Mouse (Mus musculus) macrophage (primary cell): Measurements from ENCODE around the gene Pou3f1. TPM values are rescaled to one million over a fixed set of nuclear protein-coding genes. Genes with fewer than 3 reads are reported as not detected.

Source experiments
- H3K27ac ChIP-seq: fragments of 350-480 bp; formaldehyde crosslinking; 2 replicates; pipeline ENCODE4 v1.9.0; 2021
- H3K36me3 ChIP-seq: fragments of 350-480 bp; formaldehyde crosslinking; 2 replicates; pipeline ENCODE4 v1.9.0; 2021; ENCODE audit errors: inconsistent target
- H3K4me3 ChIP-seq: fragments of 350-480 bp; formaldehyde crosslinking; 2 replicates; pipeline ENCODE4 v1.9.0; 2021; ENCODE audit errors: inconsistent target
- H3K79me2 ChIP-seq: fragments of 350-480 bp; formaldehyde crosslinking; 2 replicates; pipeline ENCODE4 v1.9.0; 2021; ENCODE audit errors: inconsistent target
- WGBS: methylation state at CpG from one replicate; pipeline ENCODE4 v1.1.7; 2026; ENCODE audit warnings: inconsistent platforms; ENCODE audit not compliant: missing documents; 5-methylcytosine and 5-hydroxymethylcytosine counted together
- polyA plus RNA-seq: library from polyadenylated mRNA; stranded (reverse); fragments of 250-400 nt; gene quantifications from 3 replicates; pipeline ENCODE4 v1.2.4, GENCODE M21; 2018; ENCODE audit warnings: inconsistent platforms

Gene Pou3f1
- polyA plus RNA-seq, 1 experiment from 2014 or later, result 0.49 TPM

- Histone ChIP-seq H3K36me3 (no peaks in the 10 kb centered on the region), H3K79me2 (no peaks in the 10 kb centered on the region), H3K4me3 (no peak overlapping the region), H3K27ac (no peak overlapping the region)
- WGBS, result 82% methylated on average over 15 of the region's 15 CpGs
Measured at GRCm38 (mm10) chr4:124664604-124665003, 8.0 kb downstream of the Pou3f1 start.

- Histone ChIP-seq H3K4me3 (no peak overlapping the region), H3K27ac (no peak overlapping the region), H3K36me3 (no peaks in the 10 kb centered on the region), H3K79me2 (no peaks in the 10 kb centered on the region)
- 45% methylated on average over 14 of the region's 14 CpGs for WGBS
Measured at GRCm38 (mm10) chr4:124667476-124668033, 10.9 kb downstream of the Pou3f1 start.

GRCm38 (mm10) chr4:124668078-124668477 is 11.5 kb downstream of the Pou3f1 start:
- H3K79me2 ChIP-seq, result no peaks in the 10 kb centered on the region
- 33% methylated on average over 8 of the region's 8 CpGs for WGBS
- H3K27ac ChIP-seq, result no peak overlapping the region
- no peak overlapping the region for H3K4me3 ChIP-seq
- H3K36me3 ChIP-seq, result no peaks in the 10 kb centered on the region

- Histone ChIP-seq H3K4me3 (no peak overlapping the region), H3K79me2 (no peaks in the 10 kb centered on the region), H3K36me3 (no peaks in the 10 kb centered on the region), H3K27ac (no peak overlapping the region)
- 60% methylated on average over 8 of the region's 8 CpGs for WGBS
Measured at GRCm38 (mm10) chr4:124670232-124670631, 13.6 kb downstream of the Pou3f1 start.

GRCm38 (mm10) chr4:124671583-124671982 is 15.0 kb downstream of the Pou3f1 start:
- Histone ChIP-seq H3K27ac (no peak overlapping the region), H3K79me2 (no peaks in the 10 kb centered on the region), H3K36me3 (no peaks in the 10 kb centered on the region), H3K4me3 (no peak overlapping the region)
- 20% methylated on average over 7 of the region's 7 CpGs for WGBS

- WGBS, result 18% methylated on average over 25 of the region's 31 CpGs
- Histone ChIP-seq H3K79me2 (no peaks in the 10 kb centered on the region), H3K27ac (no peak overlapping the region), H3K4me3 (no peak overlapping the region), H3K36me3 (peaks cover 4% of the 10 kb centered on the region; the same call in 1 of the 2 replicates)
Measured at GRCm38 (mm10) chr4:124672347-124673320, 16.0 kb downstream of the Pou3f1 start.

GRCm38 (mm10) chr4:124674334-124675032 is 17.9 kb downstream of the Pou3f1 start:
- Histone ChIP-seq H3K4me3 (no peak overlapping the region), H3K36me3 (peaks cover 13% of the 10 kb centered on the region), H3K27ac (no peak overlapping the region), H3K79me2 (no peaks in the 10 kb centered on the region)
- WGBS, result 83% methylated on average over 17 of the region's 17 CpGs

- Histone ChIP-seq H3K27ac (no peak overlapping the region), H3K79me2 (no peaks in the 10 kb centered on the region), H3K4me3 (no peak overlapping the region), H3K36me3 (peaks cover 19% of the 10 kb centered on the region)
- 13% methylated on average over 4 of the region's 4 CpGs for WGBS
Measured at GRCm38 (mm10) chr4:124675037-124675436, 18.4 kb downstream of the Pou3f1 start.

GRCm38 (mm10) chr4:124675958-124676357 is 19.4 kb downstream of the Pou3f1 start:
- 95% methylated on average over 5 of the region's 6 CpGs for WGBS
- Histone ChIP-seq H3K4me3 (no peak overlapping the region), H3K36me3 (peaks cover 28% of the 10 kb centered on the region), H3K27ac (no peak overlapping the region), H3K79me2 (no peaks in the 10 kb centered on the region)

- no peak overlapping the region for H3K4me3 ChIP-seq
- H3K79me2 ChIP-seq, result peaks cover 23% of the 10 kb centered on the region
- H3K36me3 ChIP-seq, result peaks cover 56% of the 10 kb centered on the region
- no peak overlapping the region for H3K27ac ChIP-seq
- 49% methylated on average over 7 of the region's 7 CpGs for WGBS
Measured at GRCm38 (mm10) chr4:124682270-124682669, 25.7 kb downstream of the Pou3f1 start.

- H3K79me2 ChIP-seq, result peaks cover 35% of the 10 kb centered on the region
- H3K36me3 ChIP-seq, result peaks cover 52% of the 10 kb centered on the region
- H3K27ac ChIP-seq, result no peak overlapping the region
- 64% methylated on average over 4 of the region's 4 CpGs for WGBS
- H3K4me3 ChIP-seq, result no peak overlapping the region
Measured at GRCm38 (mm10) chr4:124683474-124683873, 26.9 kb downstream of the Pou3f1 start.

GRCm38 (mm10) chr4:124685004-124685403 is 28.4 kb downstream of the Pou3f1 start:
- peaks cover 51% of the 10 kb centered on the region for H3K79me2 ChIP-seq
- WGBS, result 94% methylated on average over 4 of the region's 4 CpGs
- H3K27ac ChIP-seq, result no peak overlapping the region
- H3K4me3 ChIP-seq, result no peak overlapping the region
- H3K36me3 ChIP-seq, result peaks cover 38% of the 10 kb centered on the region

GRCm38 (mm10) chr4:124685453-124685852 is 28.8 kb downstream of the Pou3f1 start:
- 96% methylated on average over 8 of the region's 8 CpGs for WGBS
- H3K4me3 ChIP-seq, result no peak overlapping the region

GRCm38 (mm10) chr4:124685897-124686402 is 29.3 kb downstream of the Pou3f1 start:
- WGBS, result 67% methylated on average over 8 of the region's 8 CpGs
- Histone ChIP-seq H3K4me3 (no peak overlapping the region), H3K27ac (no peak overlapping the region)

More at GRCm38 (mm10) chr4:124685453-124685852, 28.8 kb downstream of the Pou3f1 start:
- Histone ChIP-seq H3K36me3 (peaks cover 33% of the 10 kb centered on the region), H3K79me2 (peaks cover 55% of the 10 kb centered on the region), H3K27ac (no peak overlapping the region)

More at GRCm38 (mm10) chr4:124685897-124686402, 29.3 kb downstream of the Pou3f1 start:
- Histone ChIP-seq H3K79me2 (peaks cover 60% of the 10 kb centered on the region), H3K36me3 (peaks cover 28% of the 10 kb centered on the region)
